Mouse (Mus musculus): ENCODE results near the gene Olfr119. TPM values are rescaled to one million over a fixed set of nuclear protein-coding genes. Genes with fewer than 3 reads are reported as not detected.
"Not testable (repeated sequence)": the region's sequence is repeated elsewhere in the genome, so short reads cannot be mapped to it uniquely, and the experiment has no call there.

Gene Olfr119
- total RNA-seq (2021) = not detected
- long read RNA-seq, experiment 1 = 0 reads
- long read RNA-seq, experiment 2 = 0 reads

DNA sequence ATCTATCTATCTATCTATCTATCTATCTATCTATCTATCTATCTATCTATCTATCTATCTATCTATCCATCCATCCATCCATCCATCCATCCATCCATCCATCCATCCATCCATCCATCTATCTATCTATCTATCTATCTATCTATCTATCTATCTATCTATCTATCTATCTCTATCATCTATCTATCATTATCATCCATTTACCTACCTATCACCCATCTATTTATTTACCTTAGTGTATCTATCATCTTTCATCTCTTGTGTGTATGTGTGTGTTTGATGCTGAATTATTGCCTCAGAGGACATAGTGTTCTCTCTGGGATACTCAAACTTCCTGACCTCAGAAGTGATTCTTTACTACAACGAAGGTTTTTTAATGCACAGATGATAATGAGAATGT lies at the start of gene Olfr119:
Olfr119 (plus strand) TSS at position 301 of the 400 bp plus-strand sequence.
- intact Hi-C loops (cut with DNase I; ENCODE audit: low total_unique reads); DNase-seq: not testable (repeated sequence)

DNA sequence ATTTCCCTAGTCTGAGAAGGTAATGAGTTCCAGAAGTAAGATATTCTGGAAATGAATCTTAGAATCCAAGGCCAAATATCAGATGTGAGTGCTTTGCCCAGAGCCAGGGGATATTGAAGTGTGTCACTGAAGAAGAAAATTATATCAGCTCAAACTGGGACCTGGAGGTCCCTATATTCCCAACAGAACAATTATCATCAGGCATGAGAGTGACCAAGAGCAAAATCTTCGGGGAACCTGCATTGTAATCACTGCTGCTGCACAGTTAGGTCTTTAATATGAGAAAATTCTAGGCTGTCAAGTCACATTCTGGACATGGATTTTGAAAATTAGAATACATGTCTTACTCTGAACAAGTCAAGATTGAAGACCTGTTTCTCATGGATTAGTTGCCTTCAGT lies 32.7 kb upstream of the Olfr119 start, which contains the start of gene Olfr117:
Olfr117 (minus strand) TSS at position 101 of the 400 bp plus-strand sequence.
- intact Hi-C loops (cut with DNase I; ENCODE audit: low total_unique reads) = no loop called here

DNA sequence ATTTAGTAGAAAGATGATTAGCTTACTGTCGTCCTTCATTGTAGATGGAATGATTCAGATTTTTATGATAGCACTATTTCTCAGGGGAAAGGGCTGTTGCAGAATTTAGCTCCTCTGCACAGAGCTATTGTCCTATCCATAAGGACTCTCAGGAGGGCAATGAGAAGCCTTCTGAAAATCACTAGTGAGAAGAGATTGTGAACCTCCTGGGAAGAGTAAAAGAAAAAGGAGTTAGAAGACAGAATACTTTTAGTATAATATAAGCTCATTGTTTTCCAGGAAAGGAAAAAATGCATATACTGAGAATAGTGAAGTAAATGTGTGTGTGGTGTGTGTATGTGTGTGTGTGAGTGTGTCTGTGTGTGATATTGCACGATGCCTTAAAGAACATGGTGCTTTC lies 29.7 kb upstream of the Olfr119 start, which contains the start of gene Olfr118:
Olfr118 (plus strand) TSS at position 301 of the 400 bp plus-strand sequence.
- intact Hi-C loops (cut with DNase I; ENCODE audit: low total_unique reads) = no loop called here
- DNase-seq = no peak

More for the DNA sequence above, 32.7 kb upstream of the Olfr119 start, which contains the start of gene Olfr117:
- no peak for DNase-seq

DNA sequence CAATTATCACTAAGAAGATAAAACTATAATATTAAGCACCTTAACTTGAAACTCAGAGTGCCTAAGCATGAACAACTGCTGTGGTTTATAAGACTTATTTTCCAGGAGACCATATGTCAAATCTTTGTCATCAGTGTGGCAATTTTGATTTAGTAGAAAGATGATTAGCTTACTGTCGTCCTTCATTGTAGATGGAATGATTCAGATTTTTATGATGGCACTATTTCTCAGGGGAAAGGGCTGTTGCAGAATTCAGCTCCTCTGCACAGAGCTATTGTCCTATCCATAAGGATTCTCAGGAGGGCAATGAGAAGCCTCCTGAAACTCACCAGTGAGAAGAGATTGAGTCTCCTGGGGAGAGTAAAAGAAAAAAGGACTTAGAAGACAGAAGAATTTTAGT lies 25.1 kb downstream of the Olfr119 start, which contains the start of gene Olfr120:
Olfr120 (plus strand) TSS at position 301 of the 400 bp plus-strand sequence.
- DNase-seq = no peak
- intact Hi-C loops (cut with DNase I; ENCODE audit: low total_unique reads) = no loop called here

DNA sequence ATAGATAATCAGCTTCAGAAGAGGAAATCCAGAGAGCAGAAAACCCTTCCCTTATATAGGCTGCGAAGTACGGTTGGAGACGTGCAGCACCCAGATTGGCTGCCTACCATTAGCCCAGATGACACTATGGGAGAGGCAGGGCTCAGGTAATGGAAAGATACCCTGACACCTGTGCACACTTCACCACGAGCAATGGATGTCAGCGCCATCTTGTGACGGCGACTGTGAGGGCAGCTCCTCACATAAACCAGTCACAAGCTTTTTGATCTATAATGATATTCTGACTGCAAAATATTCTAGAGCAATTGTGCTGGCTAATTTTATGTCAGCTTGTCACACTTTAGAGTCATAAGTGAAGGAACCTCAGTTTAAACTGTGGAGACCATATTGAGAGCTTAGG lies 41.7 kb downstream of the Olfr119 start:
- DNase-seq = no peak
- intact Hi-C loops (cut with DNase I; ENCODE audit: low total_unique reads) = no loop called here

Other genes with a start within 250 kb of the Olfr119 start
- not detected for gene Olfr109, start 237.6 kb upstream of the Olfr119 start, total RNA-seq (2021)
- gene H2-M2, start 213.0 kb upstream of the Olfr119 start, total RNA-seq (2021) = not detected
- not detected for gene Olfr110, start 204.1 kb upstream of the Olfr119 start, total RNA-seq (2021)
- gene Olfr111, start 188.5 kb upstream of the Olfr119 start, total RNA-seq (2021) = not detected
- gene Olfr112, start 127.1 kb upstream of the Olfr119 start, total RNA-seq (2021) = not detected
- gene Olfr113, start 118.9 kb upstream of the Olfr119 start, total RNA-seq (2021) = not detected
- gene Olfr114, start 103.8 kb upstream of the Olfr119 start, total RNA-seq (2021) = not detected
- not detected for gene Olfr115, start 69.5 kb upstream of the Olfr119 start, total RNA-seq (2021)
- gene Olfr116, start 69.4 kb upstream of the Olfr119 start, total RNA-seq (2021) = not detected
- not detected for gene Olfr117, start 32.8 kb upstream of the Olfr119 start, total RNA-seq (2021)
- not detected for gene Olfr118, start 29.6 kb upstream of the Olfr119 start, total RNA-seq (2021)
- not detected for gene Olfr120, start 25.2 kb downstream of the Olfr119 start, total RNA-seq (2021)
- gene Olfr121, start 52.3 kb downstream of the Olfr119 start, total RNA-seq (2021) = not detected
- gene Olfr122, start 72.0 kb downstream of the Olfr119 start, total RNA-seq (2021) = not detected
- not detected for gene Olfr123, start 97.0 kb downstream of the Olfr119 start, total RNA-seq (2021)
- gene Olfr124, start 103.3 kb downstream of the Olfr119 start, total RNA-seq (2021) = not detected
- gene Olfr125, start 136.4 kb downstream of the Olfr119 start, total RNA-seq (2021) = not detected
- gene Olfr126, start 150.9 kb downstream of the Olfr119 start, total RNA-seq (2021) = not detected
- not detected for gene Olfr127, start 203.9 kb downstream of the Olfr119 start, total RNA-seq (2021)
- not detected for gene Olfr128, start 224.0 kb downstream of the Olfr119 start, total RNA-seq (2021)